ENCODE assay signal across 8 mouse cellular contexts in genomic region chr14:105328397-105329302, GRCm38 (mm10).
DNase-seq lines count a peak whose midpoint lies in the region; ATAC-seq lines count a peak whose summit lies in the region.

No protein-coding gene starts in this region.

- peak overlapping the region; percentile 44; the same call in 1 of the 2 replicates for H3K9ac ChIP-seq in liver, embryonic 16.5 days (ENCODE audit: low read depth, low read length)
- H3K9ac ChIP-seq in neural tube, embryonic 13.5 days, result peak overlapping the region; percentile 61

- H3K4me2 ChIP-seq in liver, embryonic 16.5 days (ENCODE audit: low read depth, low read length), result peak overlapping the region; percentile 38
- H3K4me2 ChIP-seq in neural tube, embryonic 13.5 days, result peak overlapping the region; percentile 52

- H3K27ac ChIP-seq in liver, embryonic 16.5 days (ENCODE audit: low read length), result no peak overlapping the region
- H3K27ac ChIP-seq in neural tube, embryonic 13.5 days (replicated peaks), result peak overlapping the region; percentile 81

- H3K9me3 ChIP-seq in liver, embryonic 16.5 days (replicated peaks; ENCODE audit: control insufficient read depth, low read length), result no peaks in the 10 kb centered on the region
- no peaks in the 10 kb centered on the region; the same call in 1 of the 2 replicates for H3K9me3 ChIP-seq in neural tube, embryonic 13.5 days

- peak; percentile 87 for DNase-seq in NIH3T3 (ENCODE audit: low read depth)
- DNase-seq in cerebellum, adult 9-11 months, result peak; percentile 86
- DNase-seq in frontal cortex, adult 2 months (ENCODE audit: extremely low spot score in 1 of 2, low spot score in 1 of 2), result peak; percentile 66 to 75
- DNase-seq in heart, postnatal 4 days, result peak; percentile 80
- DNase-seq in layer of hippocampus, adult 18-20 months (ENCODE audit: low spot score in 2 of 2), result peak; percentile 78 to 88
- peak; percentile 49 for DNase-seq in urinary bladder, adult 2 months (ENCODE audit: low spot score)

- no peaks in the 10 kb centered on the region for H3K36me3 ChIP-seq in liver, embryonic 16.5 days (ENCODE audit: control insufficient read depth, insufficient read depth)
- H3K36me3 ChIP-seq in neural tube, embryonic 13.5 days, result no peaks in the 10 kb centered on the region; the same call in 1 of the 2 replicates

- peak; percentile 43 for ATAC-seq in liver, embryonic 16.5 days (ENCODE audit: low read depth)
- peak; percentile 80 for ATAC-seq in neural tube, embryonic 13.5 days (ENCODE audit: low read depth)

- WGBS in liver, embryonic 16.5 days (ENCODE audit: insufficient replicate concordance), result 19% methylated on average over 13 of the region's 13 CpGs
- 14% methylated on average over 13 of the region's 13 CpGs for WGBS in neural tube, embryonic 13.5 days

- peak overlapping the region; percentile 47 for H3K4me3 ChIP-seq in liver, embryonic 16.5 days (ENCODE audit: low read depth, low read length)
- H3K4me3 ChIP-seq in neural tube, embryonic 13.5 days, result peak overlapping the region; percentile 24

- H3K27me3 ChIP-seq in liver, embryonic 16.5 days (ENCODE audit: control insufficient read depth, insufficient read depth, low read depth, low read length), result no peaks in the 10 kb centered on the region
- no peaks in the 10 kb centered on the region for H3K27me3 ChIP-seq in neural tube, embryonic 13.5 days

- H3K4me1 ChIP-seq in liver, embryonic 16.5 days (ENCODE audit: control insufficient read depth, low read depth, low read length), result peaks cover 2% of the 10 kb centered on the region; the same call in 1 of the 2 replicates
- peaks cover 17% of the 10 kb centered on the region for H3K4me1 ChIP-seq in neural tube, embryonic 13.5 days (replicated peaks)
